Mouse (Mus musculus) hindbrain, embryonic 11.5 days (tissue): ENCODE measurements at regions not wholly inside any gene's neighbourhood (a gene's known extent, or its start where the extent isn't known, plus 50 kb on each side); places are given as distances from the start of the nearest gene placed in this dataset.
"Not testable (repeated sequence)": the region's sequence is repeated elsewhere in the genome, so short reads cannot be mapped to it uniquely, and the experiment has no call there.

Source experiments
- ATAC-seq: fragments of 200-750 bp; cut with Nextera tagmentation; 2 replicates; pipeline ENCODE4 v1.8.0; 2017; ENCODE audit warnings: mild to moderate bottlenecking, moderate TSS enrichment, moderate library complexity; ENCODE audit not compliant: low FRiP score
- DNase-seq: peaks from one replicate; pipeline ENCODE4 v3.0.0-alpha.2; 2015; ENCODE audit warnings: low spot score
- H3K27ac ChIP-seq: fragments of 300-500 bp; sonication (generic); 2 replicates; pipeline ENCODE4 v1.5.1; 2014; ENCODE audit warnings: mild to moderate bottlenecking, low read depth, low read length
- H3K27me3 ChIP-seq: fragments of 300-500 bp; sonication (generic); 2 replicates; pipeline ENCODE4 v1.6.1; 2014; ENCODE audit warnings: mild to moderate bottlenecking, low read length, moderate library complexity, mixed read lengths; ENCODE audit not compliant: control insufficient read depth, insufficient read depth
- H3K36me3 ChIP-seq: fragments of 300-500 bp; sonication (generic); 2 replicates; pipeline ENCODE4 v1.6.1; 2014; ENCODE audit warnings: mild to moderate bottlenecking, low read length, moderate library complexity, mixed read lengths; ENCODE audit not compliant: control insufficient read depth, insufficient read depth
- H3K4me1 ChIP-seq: fragments of 300-500 bp; sonication (generic); replicated peaks from 2 replicates; pipeline ENCODE4 v1.6.1; 2014; ENCODE audit warnings: low read length, mixed read lengths; ENCODE audit not compliant: control insufficient read depth, insufficient read depth
- H3K4me2 ChIP-seq: fragments of 300-500 bp; sonication (generic); replicated peaks from 2 replicates; pipeline ENCODE4 v1.6.1; 2014; ENCODE audit warnings: mild to moderate bottlenecking, low read depth, low read length
- H3K4me3 ChIP-seq: fragments of 300-500 bp; sonication (generic); 2 replicates; pipeline ENCODE4 v1.5.1; 2014; ENCODE audit warnings: low read depth, low read length
- H3K9ac ChIP-seq: fragments of 300-500 bp; sonication (generic); 2 replicates; pipeline ENCODE4 v1.6.1; 2014; ENCODE audit warnings: low read depth, low read length
- H3K9me3 ChIP-seq: fragments of 300-500 bp; sonication (generic); 2 replicates; pipeline ENCODE4 v1.6.1; 2016; ENCODE audit warnings: low read length; ENCODE audit not compliant: control insufficient read depth
- WGBS: fragments of 180-500 bp; shearing (Covaris S2); extraction: QIAGEN DNeasy Blood & Tissue Kit; methylation state at CpG from one replicate; pipeline ENCODE4 v1.1.7; 2014; 5-methylcytosine and 5-hydroxymethylcytosine counted together

DNA sequence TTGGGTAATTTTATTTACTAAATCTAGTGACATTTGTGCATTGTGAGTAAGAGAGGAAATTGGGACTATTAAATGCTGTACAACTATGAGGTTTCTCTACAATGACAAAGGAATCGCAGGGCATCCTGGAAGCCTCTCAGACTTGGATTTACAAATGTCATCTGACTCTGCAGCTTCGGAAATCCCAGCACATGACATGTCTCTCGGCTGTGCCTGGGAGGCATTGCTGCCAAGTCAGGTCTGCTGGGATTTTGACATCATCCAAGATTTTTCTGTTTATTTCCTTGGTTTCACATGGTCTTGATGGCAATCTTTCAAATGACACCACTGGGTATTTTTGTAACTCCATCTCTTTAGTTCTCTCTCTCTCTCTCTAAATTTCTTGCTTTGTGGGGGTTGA, 99.4 kb upstream of the Hivep1 start:
- Histone ChIP-seq H3K36me3 (no peaks in the 10 kb centered on the region), H3K9me3 (no peaks in the 10 kb centered on the region), H3K27ac (no peak overlapping the region), H3K27me3 (no peaks in the 10 kb centered on the region), H3K4me3 (no peak overlapping the region), H3K9ac (no peak overlapping the region), H3K4me1 (no peaks in the 10 kb centered on the region), H3K4me2 (no peak overlapping the region)
- ATAC-seq (no peak), DNase-seq (no peak)
- 84% methylated on average over 3 of the region's 3 CpGs for WGBS

DNA sequence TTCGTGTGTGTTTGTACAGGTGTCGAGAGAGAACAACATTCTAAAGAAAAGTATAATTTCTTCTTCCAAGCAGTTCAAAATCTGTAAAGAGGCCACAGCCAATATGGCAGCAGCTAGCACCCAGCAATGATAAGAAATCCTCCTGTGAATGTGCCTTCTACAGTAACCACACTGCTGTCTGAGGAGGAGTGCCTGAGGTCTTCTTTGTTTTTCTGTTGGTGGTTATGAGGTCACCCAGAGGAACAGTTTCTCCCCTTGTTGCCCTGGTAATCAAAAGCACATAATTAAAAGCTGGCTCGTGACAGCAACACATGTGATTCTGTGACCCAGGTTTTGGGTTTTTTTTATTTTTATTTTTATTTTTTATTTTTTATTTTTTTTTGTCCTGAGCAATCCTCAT, 100.8 kb upstream of the Adtrp start:
- Histone ChIP-seq H3K4me1 (no peaks in the 10 kb centered on the region), H3K9me3 (no peaks in the 10 kb centered on the region), H3K4me2 (no peak overlapping the region), H3K27ac (no peak overlapping the region), H3K9ac (no peak overlapping the region), H3K4me3 (no peak overlapping the region), H3K36me3 (no peaks in the 10 kb centered on the region), H3K27me3 (no peaks in the 10 kb centered on the region)
- DNase-seq (no peak), ATAC-seq (no peak)
- 84% methylated on average over 3 of the region's 3 CpGs for WGBS

DNA sequence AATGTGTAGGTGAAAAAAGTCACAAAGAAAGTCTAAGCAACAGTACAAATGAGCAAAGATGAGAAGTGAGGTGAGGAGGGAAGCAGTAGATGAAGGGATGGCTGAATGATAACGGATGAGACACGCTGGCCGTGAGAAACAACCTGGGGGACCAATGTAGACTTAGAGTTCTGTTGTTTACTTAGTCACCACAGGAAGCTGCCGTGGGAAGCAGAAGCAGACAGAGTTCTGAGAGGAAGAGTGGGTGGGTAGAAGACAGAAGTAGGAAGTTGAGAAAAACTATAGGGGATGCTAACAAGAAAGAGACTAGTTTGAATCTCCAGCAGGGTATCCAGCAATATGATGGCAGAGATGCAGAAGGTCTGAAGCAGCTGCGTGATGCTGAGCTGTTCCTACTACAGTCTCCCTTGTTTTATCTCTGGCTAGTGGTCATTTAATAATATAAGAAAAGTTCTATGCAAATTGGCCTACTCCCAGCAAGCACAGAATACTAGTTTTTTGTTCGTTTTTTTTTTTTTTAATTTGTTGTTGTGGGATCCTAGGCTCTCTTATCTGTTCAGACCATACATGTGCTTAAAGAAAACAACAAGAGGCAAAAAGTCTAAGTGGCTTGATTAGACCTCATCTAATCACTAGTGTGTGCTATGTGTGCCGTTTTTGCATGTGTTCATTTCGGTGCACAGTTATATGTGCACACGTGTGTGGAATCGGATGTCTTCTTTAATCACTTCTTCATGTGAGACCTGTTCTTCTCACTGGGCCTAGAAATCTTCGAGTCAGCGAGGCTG, 85.0 kb upstream of the Adtrp start:
- Histone ChIP-seq H3K27me3 (no peaks in the 10 kb centered on the region), H3K9ac (no peak overlapping the region), H3K4me3 (no peak overlapping the region), H3K4me2 (no peak overlapping the region), H3K36me3 (no peaks in the 10 kb centered on the region), H3K27ac (no peak overlapping the region), H3K9me3 (no peaks in the 10 kb centered on the region), H3K4me1 (no peaks in the 10 kb centered on the region)
- WGBS: 83% methylated on average over 12 of the region's 12 CpGs
- no peak for DNase-seq
- no peak for ATAC-seq

DNA sequence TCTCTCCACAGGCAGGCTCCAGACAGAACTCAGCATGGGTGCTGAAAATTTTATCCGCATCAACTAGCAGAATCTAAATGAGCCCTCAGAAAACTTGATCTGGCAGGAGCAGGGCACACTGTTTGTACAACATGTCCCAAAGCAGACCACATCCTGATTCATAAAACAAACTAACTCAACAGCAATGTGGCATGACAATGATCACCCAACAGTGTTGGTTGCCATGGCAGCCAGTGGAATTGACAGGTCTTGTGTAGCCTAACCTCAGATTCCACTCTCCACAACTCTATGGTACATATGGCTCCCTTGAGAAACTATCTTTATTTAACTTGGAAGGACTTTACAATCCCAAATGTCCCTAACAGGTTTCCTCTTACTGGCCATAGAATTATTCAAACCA, 82.3 kb upstream of the Adtrp start:
- Histone ChIP-seq H3K9ac (no peak overlapping the region), H3K27me3 (no peaks in the 10 kb centered on the region), H3K27ac (no peak overlapping the region), H3K9me3 (no peaks in the 10 kb centered on the region), H3K4me2 (no peak overlapping the region), H3K36me3 (no peaks in the 10 kb centered on the region), H3K4me3 (no peak overlapping the region), H3K4me1 (no peaks in the 10 kb centered on the region)
- ATAC-seq (no peak), DNase-seq (peak; percentile 13)
- 71% methylated on average over 1 of the region's 1 CpGs for WGBS

DNA sequence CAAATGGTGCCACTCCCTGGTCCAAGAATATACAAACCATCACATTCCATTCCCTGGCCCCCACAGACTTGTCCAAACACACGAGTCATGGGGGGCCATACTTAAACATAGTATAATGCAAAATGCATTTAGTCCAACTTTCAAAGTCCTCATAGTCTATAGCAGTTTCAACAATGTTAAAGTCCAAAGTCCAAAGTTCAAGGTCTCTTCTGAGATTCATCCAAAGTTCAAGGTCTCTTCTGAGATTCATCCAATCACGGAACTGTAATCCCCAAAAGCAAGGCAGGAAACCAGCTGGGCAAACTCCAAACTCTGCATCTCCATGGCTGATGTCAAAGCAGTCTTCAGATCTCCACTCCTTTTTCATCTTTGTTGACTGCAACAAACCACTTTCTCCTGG, 78.4 kb upstream of the Adtrp start:
- not testable (repeated sequence) for H3K9ac ChIP-seq
- 85% methylated on average over 2 of the region's 2 CpGs for whole genome bisulfite sequencing

DNA sequence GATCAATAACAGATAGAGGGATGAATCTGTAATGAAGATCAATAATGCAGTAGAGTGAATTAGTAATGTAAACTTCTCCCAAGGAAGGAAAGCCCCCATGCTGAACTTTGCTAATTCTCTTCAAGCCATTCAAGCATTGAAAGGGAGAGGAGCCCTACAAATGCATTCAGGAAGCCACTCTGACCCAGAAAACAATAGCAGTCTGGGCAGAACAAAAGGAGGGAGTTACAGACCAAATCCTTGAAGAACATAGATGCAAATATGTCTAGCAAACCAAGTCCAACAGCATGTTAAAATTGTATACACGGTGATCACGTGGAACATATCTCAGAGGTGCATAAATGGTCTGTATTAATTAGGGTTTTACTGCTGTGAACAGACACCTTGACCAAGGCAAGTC, 77.7 kb upstream of the Adtrp start:
- Histone ChIP-seq H3K4me3 (no peak overlapping the region), H3K36me3 (no peaks in the 10 kb centered on the region), H3K4me1 (no peaks in the 10 kb centered on the region), H3K9me3 (no peaks in the 10 kb centered on the region), H3K27ac (no peak overlapping the region), H3K4me2 (no peak overlapping the region), H3K27me3 (no peaks in the 10 kb centered on the region), H3K9ac (no peak overlapping the region)
- DNase-seq: no peak
- 37% methylated on average over 2 of the region's 2 CpGs for WGBS
- no peak for ATAC-seq

More for the DNA sequence above, 78.4 kb upstream of the Adtrp start:
- H3K4me3 ChIP-seq, H3K27ac ChIP-seq, H3K36me3 ChIP-seq, H3K4me2 ChIP-seq, H3K9me3 ChIP-seq, DNase-seq, H3K27me3 ChIP-seq, ATAC-seq, H3K4me1 ChIP-seq: not testable (repeated sequence)

DNA sequence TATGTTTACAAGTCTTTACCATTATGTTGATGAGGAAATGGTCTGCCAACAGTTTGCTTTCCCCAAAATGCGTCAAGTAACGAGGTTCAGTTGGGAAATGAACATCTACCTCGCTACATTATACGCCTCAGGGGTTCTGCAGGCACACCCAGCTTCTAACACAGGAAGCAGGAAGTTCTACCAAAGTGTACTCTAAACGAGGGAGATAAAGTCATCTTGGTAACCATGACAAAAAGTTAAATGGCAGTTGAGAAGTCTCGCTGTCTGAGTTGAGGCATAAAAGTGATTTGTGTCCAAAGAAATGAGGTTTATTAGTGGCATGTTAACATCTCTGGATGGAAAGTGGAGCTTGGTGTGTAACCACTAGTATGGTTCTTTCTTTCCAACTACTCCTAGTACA, 73.7 kb upstream of the Adtrp start:
- H3K27ac ChIP-seq: no peak overlapping the region
- no peaks in the 10 kb centered on the region for H3K4me1 ChIP-seq
- no peak for ATAC-seq
- no peak overlapping the region for H3K4me3 ChIP-seq
- DNase-seq: no peak
- H3K36me3 ChIP-seq: no peaks in the 10 kb centered on the region
- WGBS: 90% methylated on average over 6 of the region's 6 CpGs
- no peaks in the 10 kb centered on the region for H3K9me3 ChIP-seq
- no peak overlapping the region for H3K4me2 ChIP-seq
- H3K27me3 ChIP-seq: no peaks in the 10 kb centered on the region
- no peak overlapping the region for H3K9ac ChIP-seq

DNA sequence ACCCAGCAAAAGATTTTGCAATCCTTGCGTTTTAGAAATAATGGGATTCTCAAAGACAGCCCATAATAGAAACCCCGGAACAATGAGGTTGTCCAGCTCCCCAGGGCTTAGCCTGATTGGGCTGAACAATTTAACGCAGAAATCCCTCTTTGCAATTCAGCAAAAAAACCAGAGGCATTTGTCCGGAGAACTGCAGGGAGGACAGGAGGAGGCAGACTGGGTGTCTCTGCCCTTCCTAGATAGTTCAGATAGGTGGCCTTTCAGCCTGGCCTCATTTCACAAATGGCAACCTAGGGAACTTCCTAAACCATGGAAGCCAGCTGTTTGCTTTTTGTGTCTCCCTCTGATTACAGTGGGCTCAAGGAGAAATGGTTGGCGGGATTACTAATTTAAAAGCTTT, 71.0 kb upstream of the Adtrp start:
- Histone ChIP-seq H3K9me3 (no peaks in the 10 kb centered on the region), H3K27me3 (no peaks in the 10 kb centered on the region), H3K4me2 (no peak overlapping the region), H3K9ac (no peak overlapping the region), H3K4me1 (no peaks in the 10 kb centered on the region), H3K36me3 (no peaks in the 10 kb centered on the region), H3K4me3 (no peak overlapping the region), H3K27ac (no peak overlapping the region)
- 41% methylated on average over 5 of the region's 5 CpGs for WGBS
- DNase-seq (peak; percentile 2), ATAC-seq (no peak)

DNA sequence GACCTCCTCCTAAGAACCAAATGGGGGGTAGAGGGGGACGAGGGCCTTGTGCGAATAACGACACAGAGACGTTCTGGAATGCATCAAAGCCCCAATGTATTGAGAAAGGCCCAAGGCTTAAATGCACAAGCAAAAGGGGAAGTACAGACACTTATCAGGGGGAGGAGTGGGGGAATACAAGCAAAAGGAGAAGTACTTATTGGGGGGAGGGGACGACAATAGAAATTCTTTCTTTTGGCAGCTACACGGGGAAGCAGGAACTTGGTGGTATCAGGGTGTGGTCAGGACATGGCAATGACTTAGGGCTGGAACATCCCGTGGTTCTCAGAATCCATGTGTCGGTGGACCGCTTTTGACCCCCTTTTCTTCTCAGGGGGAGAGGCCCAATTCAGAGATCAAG, 68.3 kb upstream of the Adtrp start:
- not testable (repeated sequence) for H3K36me3 ChIP-seq, H3K4me2 ChIP-seq, DNase-seq, H3K9me3 ChIP-seq, ATAC-seq, H3K27ac ChIP-seq, H3K4me3 ChIP-seq, H3K9ac ChIP-seq, H3K27me3 ChIP-seq, H3K4me1 ChIP-seq
- WGBS: 89% methylated on average over 9 of the region's 9 CpGs
